ENCODE assay signal across 8 mouse cellular contexts in genomic region chr7:99876345-99876744, GRCm38 (mm10). TPM values are rescaled to one million over a fixed set of nuclear protein-coding genes. Genes with fewer than 3 reads are reported as not detected.
DNase-seq lines count a peak whose midpoint lies in the region; ATAC-seq and TF ChIP-seq lines count a peak whose summit lies in the region.

No protein-coding gene starts in this region.

- no peaks in the 10 kb centered on the region for H3K79me2 ChIP-seq in MEL (ENCODE audit: control insufficient read depth, insufficient read depth, low read length, poor library complexity)

- no peak overlapping the region for H3K4me3 ChIP-seq in MEL (ENCODE audit: control insufficient read depth in 1 of 2, insufficient read depth in 1 of 2, low read depth in 2 of 2, low read length in 2 of 2)
- no peak overlapping the region for H3K4me3 ChIP-seq in heart, embryonic 16.5 days (ENCODE audit: low read length)
- no peak overlapping the region for H3K4me3 ChIP-seq in layer of hippocampus, adult 2 months

- H3K9me3 ChIP-seq in MEL (replicated peaks; ENCODE audit: insufficient read depth, low read length) = no peaks in the 10 kb centered on the region
- H3K9me3 ChIP-seq in heart, embryonic 16.5 days (replicated peaks; ENCODE audit: control insufficient read depth, low read length) = no peaks in the 10 kb centered on the region

- peak; percentile 73 for ATAC-seq in erythroid progenitor cell, adult 5-6 weeks (replicated peaks; ENCODE audit: low FRiP score, poor library complexity, severe bottlenecking)
- peak; percentile 58 for ATAC-seq in heart, embryonic 16.5 days (replicated peaks; ENCODE audit: extremely low read depth, insufficient read depth, low FRiP score)

- no peak for TF ChIP-seq EP300 in MEL (IDR thresholded peaks at IDR 0.05; ENCODE audit: low read depth in 1 of 2, low read length in 2 of 2)

- no peak for TF ChIP-seq POLR2A in MEL (IDR thresholded peaks at IDR 0.05; ENCODE audit: control insufficient read depth in 1 of 2, insufficient read depth in 1 of 2, low read depth in 1 of 2, low read length in 2 of 2, poor library complexity in 1 of 2)

- TF ChIP-seq CTCF in MEL (IDR thresholded peaks at IDR 0.05 in 2 of 3, conservative IDR thresholded peaks at IDR 0.05 in 1 of 3; ENCODE audit: control insufficient read depth in 1 of 3, insufficient read depth in 1 of 3, low read depth in 2 of 3, low read length in 3 of 3, poor library complexity in 1 of 3, severe bottlenecking in 1 of 3) = peak; percentile 78 to 89 (median 81)
- peak; percentile 95 for TF ChIP-seq CTCF in layer of hippocampus, adult 2 months (conservative IDR thresholded peaks at IDR 0.05)

- H3K4me1 ChIP-seq in MEL (ENCODE audit: control insufficient read depth in 1 of 2, insufficient read depth in 2 of 2, low read length in 2 of 2) = peaks cover 11 to 15% of the 10 kb centered on the region in 2 experiments
- peaks cover 5% of the 10 kb centered on the region for H3K4me1 ChIP-seq in heart, embryonic 16.5 days (ENCODE audit: control insufficient read depth, insufficient read depth, low read length)

- H3K27ac ChIP-seq in MEL (ENCODE audit: control insufficient read depth, low read depth, low read length) = no peak overlapping the region
- no peak overlapping the region for H3K27ac ChIP-seq in heart, embryonic 16.5 days (ENCODE audit: low read length)
- H3K27ac ChIP-seq in layer of hippocampus, adult 2 months = peak overlapping the region; percentile 28

- DNase-seq in MEL (ENCODE audit: low read depth, low spot score) = peak; percentile 91
- DNase-seq in brain, embryonic 18.5 days (ENCODE audit: low read depth, low spot score) = peak; percentile 52
- DNase-seq in layer of hippocampus, adult 2 months (ENCODE audit: low spot score in 2 of 2) = peak; percentile 91 to 96
- DNase-seq in lung, postnatal 14 days = peak; percentile 91
- peak; percentile 91 for DNase-seq in retina, postnatal 7 days (ENCODE audit: low read depth, low spot score)
- DNase-seq in urinary bladder, adult 18-20 months (ENCODE audit: low spot score in 2 of 2) = peak; percentile 62 to 69

- peaks cover 0 to 13% of the 10 kb centered on the region in 2 experiments; a peak in 2 of 4 replicates for H3K36me3 ChIP-seq in MEL (ENCODE audit: control insufficient read depth in 1 of 2, insufficient read depth in 2 of 2, low read length in 2 of 2)
- no peaks in the 10 kb centered on the region for H3K36me3 ChIP-seq in heart, embryonic 16.5 days (ENCODE audit: control insufficient read depth, insufficient read depth)

- TF ChIP-seq RAD21 in MEL (IDR thresholded peaks at IDR 0.05; ENCODE audit: low read depth, low read length) = peak; percentile 89

- 0% methylated on average over 3 of the region's 3 CpGs for WGBS in heart, embryonic 16.5 days

- no peak overlapping the region for H3K9ac ChIP-seq in MEL (ENCODE audit: control insufficient read depth, low read depth, low read length, poor library complexity, severe bottlenecking)
- no peak overlapping the region for H3K9ac ChIP-seq in heart, embryonic 16.5 days (ENCODE audit: low read length)

- H3K4me2 ChIP-seq in heart, embryonic 16.5 days (ENCODE audit: low read depth, low read length) = no peak overlapping the region

- no peaks in the 10 kb centered on the region for H3K27me3 ChIP-seq in MEL (ENCODE audit: control insufficient read depth in 1 of 2, insufficient read depth in 2 of 2, low read length in 2 of 2)
- H3K27me3 ChIP-seq in heart, embryonic 16.5 days (ENCODE audit: control insufficient read depth, insufficient read depth, low read length) = peaks cover 2% of the 10 kb centered on the region; the same call in 1 of the 2 replicates

TF ChIP-seq in MEL, 35 proteins besides CTCF, POLR2A, EP300 and RAD21:
- TF ChIP-seq USF1 (IDR thresholded peaks at IDR 0.05; ENCODE audit: low read depth, low read length) = no peak
- peak; percentile 91 for TF ChIP-seq ZC3H11A (IDR thresholded peaks at IDR 0.05; ENCODE audit: low read depth, low read length)
- TF ChIP-seq ZNF384 (IDR thresholded peaks at IDR 0.05; ENCODE audit: low read depth, low read length) = no peak
- no peak for TF ChIP-seq ELF1 (IDR thresholded peaks at IDR 0.05; ENCODE audit: low read depth, low read length)
- no peak for TF ChIP-seq NRF1 (IDR thresholded peaks at IDR 0.05; ENCODE audit: insufficient read depth, low read depth, low read length, poor library complexity, severe bottlenecking)
- no peak for TF ChIP-seq ETS1 (IDR thresholded peaks at IDR 0.05; ENCODE audit: low read depth, low read length)
- TF ChIP-seq SIN3A (IDR thresholded peaks at IDR 0.05; ENCODE audit: low read length) = peak; percentile 44; the same call in 1 of the 2 replicates
- no peak for TF ChIP-seq E2F4 (IDR thresholded peaks at IDR 0.05; ENCODE audit: borderline replicate concordance, low read depth, low read length)
- 0 out of 2 replicates have a peak, but pooled peaks have one; percentile 20 for TF ChIP-seq GATA1 (IDR thresholded peaks at IDR 0.05; ENCODE audit: low read depth, low read length)
- no peak for TF ChIP-seq ZKSCAN1 (IDR thresholded peaks at IDR 0.05; ENCODE audit: low read depth, low read length)
- TF ChIP-seq SMC3 (IDR thresholded peaks at IDR 0.05; ENCODE audit: low read depth, low read length) = peak; percentile 91
TF ChIP-seq in MEL: peak in this region for 4.

RNA-seq across cellular contexts. Expression of gene Spcs2, which starts 13.1 kb away (rescaled TPM):
- 203 and 241 TPM in 2 replicates for total RNA-seq in MEL (2012; rRNA removed)
- 100 to 1,000 TPM in 1 of 2 experiments, not detected in 1; 152 TPM for polyA plus RNA-seq in MEL (2012; ENCODE audit: insufficient read depth in 1 of 2, insufficient read length in 2 of 2, low read depth in 1 of 2, low replicate concordance in 2 of 2, missing spikeins in 1 of 2)
- total RNA-seq in erythroid progenitor cell, adult 5-6 weeks (2015; ENCODE audit: low replicate concordance) = 94.1 and 169 TPM in 2 replicates
- total RNA-seq in erythroid progenitor cell, adult 5-6 weeks (2017; ENCODE audit: low replicate concordance) = 101 and 153 TPM in 2 replicates
- 180 and 224 TPM in 2 replicates for polyA plus RNA-seq in heart, embryonic 16.5 days (2015; fragmentation: Nextera tagmentation; extraction: Ambion mirVana)
- total RNA-seq in layer of hippocampus, adult 2 months (2021) = 10 to 100 TPM; 94.6 to 99.4 TPM

RNA-seq across cellular contexts. Expression of gene Xrra1, which starts 17.4 kb away (rescaled TPM):
- 0.42 and 0.58 TPM in 2 replicates for total RNA-seq in MEL (2012; rRNA removed)
- polyA plus RNA-seq in MEL (2012; ENCODE audit: insufficient read depth in 1 of 2, insufficient read length in 2 of 2, low read depth in 1 of 2, low replicate concordance in 2 of 2, missing spikeins in 1 of 2) = 1 to 10 TPM in 1 of 2 experiments, not detected in 1; 1.2 TPM
- total RNA-seq in erythroid progenitor cell, adult 5-6 weeks (2015; ENCODE audit: low replicate concordance) = not detected in 2 replicates
- 0.90 TPM in 1 of 2 replicates, not detected in the other for total RNA-seq in erythroid progenitor cell, adult 5-6 weeks (2017; ENCODE audit: low replicate concordance)
- 0.12 and 0.46 TPM in 2 replicates for polyA plus RNA-seq in heart, embryonic 16.5 days (2015; fragmentation: Nextera tagmentation; extraction: Ambion mirVana)
- 1 to 10 TPM; 1.2 to 1.4 TPM for total RNA-seq in layer of hippocampus, adult 2 months (2021)

RNA-seq across cellular contexts. Expression of gene Neu3, which starts 48.1 kb away (rescaled TPM):
- total RNA-seq in MEL (2012; rRNA removed) = 3.0 and 3.1 TPM in 2 replicates
- 1 to 10 TPM in 1 of 2 experiments, not detected in 1; 3.5 TPM for polyA plus RNA-seq in MEL (2012; ENCODE audit: insufficient read depth in 1 of 2, insufficient read length in 2 of 2, low read depth in 1 of 2, low replicate concordance in 2 of 2, missing spikeins in 1 of 2)
- total RNA-seq in erythroid progenitor cell, adult 5-6 weeks (2015; ENCODE audit: low replicate concordance) = 17.3 and 21.0 TPM in 2 replicates
- total RNA-seq in erythroid progenitor cell, adult 5-6 weeks (2017; ENCODE audit: low replicate concordance) = 22.8 and 23.1 TPM in 2 replicates
- polyA plus RNA-seq in heart, embryonic 16.5 days (2015; fragmentation: Nextera tagmentation; extraction: Ambion mirVana) = 4.7 and 5.2 TPM in 2 replicates
- 1 to 10 TPM; 3.3 to 3.6 TPM for total RNA-seq in layer of hippocampus, adult 2 months (2021)
